Mouse (Mus musculus): ENCODE data around the gene Apobec3.
"Not testable (repeated sequence)": the region's sequence is repeated elsewhere in the genome, so short reads cannot be mapped to it uniquely, and the experiment has no call there.

Gene Apobec3

DNA sequence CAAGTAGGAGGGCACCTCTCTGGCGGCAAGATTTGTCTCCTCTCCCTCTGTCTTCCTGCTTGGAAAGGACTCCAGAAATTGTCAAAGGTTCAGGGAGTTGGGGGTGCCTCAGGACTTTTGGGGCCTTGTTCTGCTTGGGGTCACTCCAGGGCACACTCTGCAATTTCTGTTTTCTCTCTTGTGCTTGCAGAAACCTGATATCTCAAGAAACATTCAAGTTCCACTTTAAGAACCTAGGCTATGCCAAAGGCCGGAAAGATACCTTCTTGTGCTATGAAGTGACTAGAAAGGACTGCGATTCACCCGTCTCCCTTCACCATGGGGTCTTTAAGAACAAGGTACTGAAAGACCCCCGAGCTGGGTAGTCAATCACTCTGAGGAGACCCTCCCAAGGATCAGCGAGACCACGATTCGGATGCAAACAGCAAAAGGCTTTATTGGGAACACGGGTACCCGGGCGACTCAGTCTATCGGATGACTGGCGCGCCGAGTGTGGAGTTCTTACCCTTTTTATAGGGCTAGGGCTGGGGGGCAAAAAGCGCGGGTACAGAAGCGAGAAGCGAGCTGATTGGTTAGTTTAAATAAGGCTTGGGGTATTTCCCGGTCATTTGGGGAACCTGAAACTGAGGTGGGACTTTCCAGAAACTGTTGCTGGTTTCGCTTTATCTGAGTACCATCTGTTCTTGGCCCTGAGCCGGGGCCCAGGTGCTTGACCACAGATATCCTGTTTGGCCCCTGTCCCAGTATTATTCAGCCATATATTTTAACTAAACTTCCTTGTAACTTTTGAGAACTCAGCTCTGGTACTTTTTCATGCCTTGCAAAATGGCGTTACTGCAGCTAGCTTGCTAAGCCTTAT, 4.0 kb downstream of the Apobec3 start:
- peak; percentile 80 for DNase-seq (ENCODE audit: low read depth)

DNA sequence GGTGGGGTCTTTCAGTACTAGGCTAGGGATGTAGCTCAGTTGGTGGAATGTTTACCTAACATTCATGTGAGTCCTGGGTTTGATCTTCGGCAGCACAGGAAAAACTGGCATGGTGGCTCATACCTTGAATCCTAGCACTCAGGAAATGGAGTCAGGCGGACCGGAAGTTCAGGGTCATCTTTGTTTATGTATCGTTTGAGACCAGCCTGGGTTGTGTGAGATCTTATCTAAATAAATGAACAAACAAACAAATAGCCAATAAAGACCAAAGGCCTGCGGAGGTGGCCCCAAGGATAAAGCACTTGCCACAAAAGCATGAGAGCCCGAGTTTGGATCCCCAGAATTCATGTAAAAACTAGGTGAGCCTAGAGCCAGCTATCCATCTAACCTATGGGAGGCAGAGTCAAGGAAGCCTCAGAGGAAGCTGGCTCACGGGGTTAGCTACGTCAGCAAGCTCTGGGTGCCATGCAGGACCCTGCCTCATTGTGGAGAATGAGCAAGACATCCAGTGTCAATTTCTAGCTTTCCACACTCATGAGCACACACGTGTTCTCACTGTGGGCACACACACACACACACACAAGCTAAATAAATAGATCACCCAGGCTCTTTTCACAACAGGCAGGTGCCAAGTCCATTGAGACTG, 4.7 kb downstream of the Apobec3 start:
- DNase-seq (ENCODE audit: low read depth) = peak; percentile 84

DNA sequence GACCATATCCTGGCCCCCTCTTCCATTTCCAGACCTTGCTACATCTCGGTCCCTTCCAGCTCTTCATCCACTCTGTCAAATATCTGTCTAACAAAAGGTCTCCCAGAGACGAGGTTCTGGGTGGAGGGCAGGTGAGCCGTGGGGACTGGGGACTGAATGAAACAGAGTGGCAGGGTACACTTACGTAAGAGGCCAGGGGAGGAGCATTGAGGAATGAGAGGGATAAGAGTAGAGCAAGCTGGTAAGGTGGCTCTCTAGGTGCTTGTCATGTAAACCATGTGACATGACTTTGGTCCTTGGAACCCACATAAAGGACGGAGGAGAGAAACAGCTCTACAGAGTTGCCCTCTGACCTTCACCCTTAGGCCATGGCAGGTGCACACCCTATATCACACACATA, 7.5 kb downstream of the Apobec3 start:
- DNase-seq (ENCODE audit: low read depth) = peak; percentile 53

DNA sequence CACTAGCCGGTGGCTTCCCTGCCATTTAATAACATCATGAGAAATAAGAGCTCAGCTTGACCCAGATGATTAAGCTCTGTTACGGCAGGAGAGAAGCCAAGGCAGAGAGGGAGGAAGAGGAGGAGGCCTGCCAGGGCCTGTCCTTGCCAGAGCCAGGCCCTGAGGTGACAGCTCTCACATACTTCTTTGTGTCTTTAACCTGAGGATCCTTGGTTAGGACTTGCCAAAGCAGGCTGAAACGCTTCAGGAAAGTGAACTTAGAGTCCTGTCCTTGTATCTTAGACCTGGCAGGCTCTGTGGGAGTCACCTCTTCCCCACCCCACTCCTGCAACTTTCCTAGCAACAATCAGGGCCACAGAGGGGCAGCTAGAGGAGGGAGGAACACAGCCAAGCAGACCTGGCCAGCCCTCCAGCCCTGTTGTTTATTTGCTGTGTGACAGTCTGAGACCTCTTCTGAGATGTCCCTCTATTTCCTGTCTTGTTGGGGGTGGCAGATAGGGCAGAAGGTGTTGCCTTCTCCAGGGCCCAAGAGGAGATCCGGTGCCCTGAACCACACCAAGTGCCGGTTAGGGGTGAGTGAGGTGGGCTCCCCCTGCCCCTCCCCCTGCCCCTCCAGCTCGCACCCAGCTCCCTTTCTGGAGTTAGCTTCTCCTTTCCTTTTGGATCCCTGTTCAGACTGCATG, 8.5 kb downstream of the Apobec3 start:
- DNase-seq (ENCODE audit: low read depth) = peak; percentile 79

DNA sequence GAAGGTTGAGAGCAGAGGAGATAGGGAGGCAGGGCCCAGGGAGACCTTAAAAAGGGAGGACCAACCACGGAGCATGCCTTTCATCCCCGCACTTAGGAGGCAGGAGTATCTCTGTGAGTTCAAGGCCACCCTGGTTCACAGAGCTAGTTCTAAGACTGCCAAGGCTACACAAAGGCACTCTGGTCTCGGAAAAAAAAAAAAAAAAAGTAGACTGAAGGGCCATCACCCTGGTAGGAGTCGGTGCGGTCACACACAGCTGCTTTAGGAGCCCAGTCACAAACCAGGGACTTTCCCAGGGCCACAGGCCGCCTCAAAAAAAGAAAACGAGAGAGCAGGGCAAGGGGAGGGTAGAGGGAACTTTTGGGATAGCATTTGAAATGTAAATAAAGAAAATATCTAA, 9.3 kb downstream of the Apobec3 start:
- peak; percentile 90 for DNase-seq (ENCODE audit: low read depth)

DNA sequence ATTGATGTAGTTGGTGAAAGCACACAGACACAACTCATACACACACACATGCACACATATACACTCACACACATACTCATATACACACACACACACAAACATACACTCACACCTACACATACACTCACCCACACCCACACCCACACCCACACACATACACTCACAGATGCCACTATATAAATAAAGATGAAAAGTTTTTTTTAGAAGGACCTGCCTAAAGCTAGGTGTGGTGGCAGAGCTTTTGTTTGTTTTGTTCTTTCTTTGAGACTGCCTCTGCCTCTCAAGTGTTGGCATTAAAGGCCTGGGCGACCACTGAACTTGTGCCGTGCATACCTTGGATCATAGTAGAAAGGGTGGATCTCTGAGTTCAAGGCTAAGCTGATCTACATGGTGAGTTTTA, 9.9 kb downstream of the Apobec3 start:
- no peak for DNase-seq (ENCODE audit: low read depth)

DNA sequence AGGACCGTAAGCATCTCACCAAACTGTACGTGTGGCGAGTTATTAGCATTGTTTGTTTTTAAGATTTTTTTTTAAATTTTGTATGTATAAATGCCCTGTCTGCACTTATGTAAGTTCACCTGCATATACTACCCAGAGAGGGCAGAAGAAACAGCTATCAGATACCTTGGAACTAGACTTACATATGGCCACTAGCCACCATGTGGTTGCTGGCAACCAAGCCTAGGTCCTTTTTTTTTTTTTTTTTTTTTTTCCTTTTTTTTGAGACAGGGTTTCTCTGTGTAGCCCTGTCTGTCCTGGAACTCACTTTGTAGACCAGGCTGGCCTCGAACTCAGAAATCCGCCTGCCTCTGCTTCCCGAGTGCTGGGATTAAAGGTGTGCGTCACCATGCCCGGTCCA, 11.6 kb downstream of the Apobec3 start:
- not testable (repeated sequence) for DNase-seq (ENCODE audit: low read depth)

DNA sequence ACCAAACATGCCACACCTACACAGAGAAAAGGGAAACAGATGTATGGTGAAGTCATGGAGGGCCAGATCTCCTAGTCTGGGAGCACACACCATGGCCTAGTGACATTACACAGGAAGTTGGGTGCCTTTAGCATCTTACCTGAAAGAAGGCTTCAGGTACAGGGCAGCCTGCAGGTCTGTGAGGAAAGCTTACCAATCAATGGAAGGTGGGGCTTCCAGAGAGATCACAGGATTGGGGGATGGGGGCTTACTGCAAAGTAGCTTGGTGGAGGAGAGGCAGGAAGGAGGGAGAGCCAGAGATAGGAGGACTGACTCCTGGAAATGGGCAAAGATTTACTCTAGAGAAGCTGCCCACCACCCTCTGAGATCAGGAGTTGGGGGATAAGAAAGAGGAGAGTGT, 12.5 kb downstream of the Apobec3 start:
- no peak for DNase-seq (ENCODE audit: low read depth)

DNA sequence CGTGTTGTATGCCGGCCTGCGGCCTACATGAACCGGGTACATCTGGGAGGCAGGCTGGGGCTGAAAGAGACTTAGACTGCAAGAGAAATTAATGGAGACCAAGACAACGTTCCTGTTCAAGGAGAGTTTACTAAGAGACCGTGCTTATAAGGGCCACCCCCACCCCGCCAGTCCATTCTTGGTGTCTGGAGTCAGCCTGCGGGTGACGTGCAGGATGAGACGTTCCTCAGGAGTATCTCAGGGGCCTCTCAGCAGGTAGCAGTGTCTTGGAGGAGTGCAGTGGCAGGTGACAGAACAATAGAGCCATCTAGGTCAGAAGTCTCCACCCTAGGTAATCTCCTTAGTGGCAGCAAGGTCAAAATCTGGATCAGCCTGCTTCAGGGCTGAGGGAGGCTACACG, 13.2 kb downstream of the Apobec3 start:
- not testable (repeated sequence) for DNase-seq (ENCODE audit: low read depth)

DNA sequence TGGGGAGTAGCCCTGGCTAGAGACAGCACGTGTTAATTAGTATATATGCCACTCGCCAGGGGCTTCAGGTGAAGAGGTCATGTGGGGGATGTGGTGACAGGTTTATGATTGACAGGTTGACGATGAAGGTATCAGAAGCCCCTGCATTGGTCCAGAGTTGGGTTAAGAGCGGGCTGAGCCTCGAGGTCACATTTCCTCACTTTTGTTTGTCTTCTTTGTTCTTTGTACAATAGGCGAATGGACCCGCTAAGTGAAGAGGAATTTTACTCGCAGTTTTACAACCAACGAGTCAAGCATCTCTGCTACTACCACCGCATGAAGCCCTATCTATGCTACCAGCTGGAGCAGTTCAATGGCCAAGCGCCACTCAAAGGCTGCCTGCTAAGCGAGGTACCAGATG, 13.8 kb downstream of the Apobec3 start:
- DNase-seq (ENCODE audit: low read depth) = no peak

DNA sequence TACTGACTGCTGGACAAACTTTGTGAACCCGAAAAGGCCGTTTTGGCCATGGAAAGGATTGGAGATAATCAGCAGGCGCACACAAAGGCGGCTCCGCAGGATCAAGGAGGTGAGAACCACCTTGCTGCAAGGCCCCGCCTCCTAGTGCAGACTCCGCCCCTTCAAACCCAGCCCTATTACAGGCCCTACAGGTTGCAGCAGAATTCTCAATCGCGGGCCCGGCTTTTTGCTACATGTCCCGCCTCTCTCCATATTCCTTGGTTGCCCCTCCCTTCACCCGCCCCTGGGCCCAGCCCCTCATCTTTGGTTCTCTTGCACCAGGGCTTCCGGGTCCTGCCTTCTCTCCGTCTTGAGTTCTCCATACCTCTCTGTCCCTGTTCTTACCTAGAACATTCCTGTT, 15.4 kb downstream of the Apobec3 start:
- peak; percentile 32 for DNase-seq (ENCODE audit: low read depth)

DNA sequence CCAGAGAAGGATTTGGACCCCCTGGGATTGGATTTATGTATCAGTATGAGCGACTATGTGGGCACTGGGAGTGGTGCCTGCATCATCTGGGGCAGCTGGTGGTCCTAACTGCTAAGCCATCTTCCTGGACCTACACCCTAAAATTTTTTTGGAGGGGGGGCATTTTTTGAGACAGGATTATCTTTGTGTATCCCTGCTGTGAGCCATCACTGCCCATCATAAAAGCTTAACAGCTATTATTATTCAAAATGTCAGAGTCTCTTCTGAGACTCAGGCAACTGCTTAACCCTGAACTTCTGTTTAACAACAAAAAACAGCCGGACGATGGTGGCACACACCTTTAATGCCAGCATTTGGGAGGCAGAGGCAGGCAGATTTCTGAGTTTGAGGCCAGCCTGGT, 17.5 kb downstream of the Apobec3 start:
- not testable (repeated sequence) for DNase-seq (ENCODE audit: low read depth)

DNA sequence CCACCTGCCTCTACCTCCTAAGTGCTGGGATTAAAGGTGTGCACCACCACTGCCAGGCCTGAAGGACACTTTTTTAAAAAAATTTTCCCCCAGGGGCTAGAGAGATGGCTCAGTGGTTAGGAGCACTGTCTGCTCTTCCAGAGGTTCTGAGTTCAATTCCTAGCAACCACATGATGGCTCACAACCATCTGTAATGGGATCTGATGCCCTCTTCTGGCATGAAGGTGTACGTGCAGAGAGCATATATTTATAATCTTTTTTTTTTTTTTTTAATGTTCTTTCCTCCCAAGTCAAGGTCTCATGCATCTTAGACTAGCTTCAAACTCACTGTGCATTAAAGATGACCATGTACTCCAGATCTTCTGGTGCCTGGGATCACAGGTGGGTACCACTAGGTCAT, 19.4 kb downstream of the Apobec3 start:
- DNase-seq (ENCODE audit: low read depth) = peak; percentile 31

DNA sequence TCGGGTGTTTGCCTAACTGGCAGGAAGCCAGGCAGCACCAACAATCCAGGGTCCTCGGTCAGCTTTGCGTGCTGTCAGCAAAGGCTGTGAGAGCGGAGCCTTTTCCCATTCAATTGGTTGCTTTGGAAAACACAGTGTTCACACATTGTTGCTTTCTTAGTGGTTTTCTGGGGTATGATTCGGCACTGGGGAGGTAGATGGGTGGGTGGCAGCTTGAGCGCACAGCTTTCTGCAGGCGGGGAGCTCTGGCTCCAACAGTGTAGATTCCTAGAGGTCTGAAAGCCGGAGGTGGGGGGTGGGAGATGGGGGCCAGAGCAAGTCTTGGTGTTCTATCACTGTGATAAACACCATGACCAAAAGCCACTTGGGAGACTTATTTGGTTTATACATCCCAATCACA, 19.9 kb downstream of the Apobec3 start:
- no peak for DNase-seq (ENCODE audit: low read depth)

DNA sequence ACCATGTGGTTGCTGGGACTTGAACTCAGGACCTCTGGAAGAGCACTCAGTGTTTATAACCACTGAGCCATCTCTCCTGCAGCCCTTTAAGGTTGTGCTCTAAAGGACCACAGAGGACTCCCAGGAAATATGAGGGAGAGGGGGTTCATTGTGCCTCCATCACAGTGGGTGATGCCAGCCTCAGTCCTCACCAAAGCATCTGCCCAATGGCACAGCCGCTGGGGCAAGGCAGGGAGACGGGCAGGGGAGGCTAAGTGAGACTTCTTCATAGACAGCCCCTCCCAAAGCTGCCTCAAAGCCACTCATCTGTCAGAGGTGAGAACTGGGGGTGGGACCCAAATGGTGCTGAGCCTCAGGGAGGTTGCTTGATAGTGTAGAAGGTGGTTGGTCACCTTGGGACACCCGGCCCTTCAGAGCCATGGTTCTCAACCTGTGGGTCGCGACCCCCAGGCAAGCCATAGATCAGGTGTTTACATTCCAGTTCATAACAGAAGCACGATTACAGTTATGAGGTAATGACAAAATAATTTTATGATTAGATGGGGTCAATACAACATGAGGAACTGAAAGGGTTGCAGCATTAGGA, 22.4 kb downstream of the Apobec3 start:
- DNase-seq (ENCODE audit: low read depth) = no peak

DNA sequence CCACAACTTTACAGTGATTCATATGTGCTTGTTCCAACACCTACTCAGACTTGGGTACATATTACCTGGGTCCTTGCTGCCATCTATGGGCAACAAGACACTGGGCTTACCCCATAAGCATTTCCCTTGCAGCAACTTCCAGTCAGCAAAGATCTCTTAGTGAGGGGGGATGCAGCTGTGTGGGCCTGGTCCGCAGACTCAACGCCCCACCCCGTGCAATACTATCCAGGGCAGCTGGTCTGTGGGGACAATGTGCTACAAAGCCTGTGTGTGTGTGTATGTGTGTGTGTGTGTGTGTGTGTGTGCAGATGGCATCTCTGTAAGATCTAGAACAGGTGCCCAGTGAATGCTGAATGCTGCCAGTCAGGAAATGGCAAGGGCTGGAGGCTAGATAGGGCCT, 22.9 kb downstream of the Apobec3 start:
- peak; percentile 70 for DNase-seq (ENCODE audit: low read depth)

DNA sequence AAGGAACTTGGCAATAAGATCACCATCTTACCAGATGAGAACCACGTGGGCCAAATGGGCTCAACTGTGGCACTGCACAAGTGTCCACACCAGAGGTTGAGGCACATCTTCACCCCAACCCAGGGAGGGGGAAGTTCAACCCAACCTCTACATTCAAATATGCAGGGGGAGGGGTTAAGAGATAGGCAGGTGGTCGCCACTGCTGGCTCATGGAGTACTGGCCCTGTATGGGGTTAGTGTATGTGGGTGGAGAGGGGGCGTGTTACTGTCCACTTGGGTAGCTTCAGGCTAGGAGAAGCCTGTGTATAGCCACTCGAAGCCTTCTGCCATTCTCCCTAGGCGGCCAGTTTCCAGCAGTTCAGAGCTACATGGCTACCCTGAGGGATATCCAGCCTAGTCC, 24.7 kb downstream of the Apobec3 start:
- peak; percentile 23 for DNase-seq (ENCODE audit: low read depth)

DNA sequence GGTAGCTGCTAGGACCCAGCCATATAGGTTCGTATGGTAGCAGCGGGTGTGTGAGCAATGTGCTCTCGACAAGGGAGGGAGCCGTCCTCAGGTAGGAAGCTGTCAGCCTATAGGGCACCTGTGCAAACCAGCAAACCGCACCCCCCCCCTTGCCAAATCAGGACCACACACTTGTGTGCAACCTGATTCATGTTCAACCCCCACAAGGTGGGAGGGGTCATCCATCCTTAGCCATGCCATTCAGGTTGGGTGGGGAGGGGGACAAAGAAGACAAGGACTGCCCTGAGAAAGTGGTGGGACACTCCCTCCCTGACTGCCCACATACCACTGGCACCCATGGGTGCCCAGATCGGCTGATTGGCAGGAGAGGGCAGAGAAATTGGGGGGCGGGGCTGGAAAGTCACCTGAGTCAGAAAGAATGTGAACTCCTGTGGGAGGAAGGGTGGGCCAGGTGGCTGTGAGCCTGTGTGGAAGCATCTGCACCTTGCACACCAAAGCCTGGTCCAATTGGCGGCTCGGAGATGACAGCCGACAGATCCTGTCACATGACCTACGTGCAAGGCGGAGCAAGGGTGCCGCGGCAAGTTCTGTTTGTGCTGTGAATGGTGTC, 25.8 kb downstream of the Apobec3 start:
- DNase-seq (ENCODE audit: low read depth) = peak; percentile 42

DNA sequence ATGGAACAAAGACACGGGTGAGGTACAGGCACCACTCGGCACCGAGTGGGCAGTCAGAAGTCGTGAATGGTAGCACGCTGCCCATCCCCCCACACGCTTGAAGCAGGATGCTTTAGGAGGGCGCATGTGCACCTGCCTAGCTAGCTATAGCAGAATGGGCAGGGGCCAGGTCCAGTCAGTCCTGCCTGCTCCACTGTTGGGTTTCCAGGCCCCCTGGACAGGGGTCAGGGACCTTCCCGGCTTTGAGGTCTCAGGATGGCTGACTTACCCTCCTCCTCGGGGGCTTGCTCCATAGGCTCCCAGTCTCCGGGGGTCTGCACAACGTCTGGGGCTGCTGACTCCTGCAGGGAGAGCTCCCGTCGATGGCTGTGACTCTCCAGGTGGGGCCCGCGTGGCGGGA, 27.0 kb downstream of the Apobec3 start:
- no peak for DNase-seq (ENCODE audit: low read depth)

DNA sequence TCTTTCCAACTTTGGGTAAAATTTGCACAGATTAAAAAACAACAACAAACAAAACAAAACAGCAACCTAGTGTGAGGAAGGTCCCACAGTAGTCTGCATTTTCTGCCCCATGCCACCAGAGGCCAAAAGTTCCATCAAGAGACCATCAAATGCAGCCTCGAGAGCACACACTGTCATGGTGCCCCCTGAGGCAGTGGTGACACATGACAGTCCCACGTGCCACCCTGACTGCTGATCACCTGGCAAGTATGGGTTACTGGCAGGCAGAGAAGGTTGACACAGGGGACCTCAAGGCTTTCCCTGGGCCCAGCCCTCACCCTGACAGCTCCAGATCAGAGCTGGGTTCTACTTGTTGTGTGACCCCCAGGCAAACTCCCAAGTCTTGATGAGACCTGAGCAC, 28.3 kb downstream of the Apobec3 start:
- peak; percentile 49 for DNase-seq (ENCODE audit: low read depth)

DNA sequence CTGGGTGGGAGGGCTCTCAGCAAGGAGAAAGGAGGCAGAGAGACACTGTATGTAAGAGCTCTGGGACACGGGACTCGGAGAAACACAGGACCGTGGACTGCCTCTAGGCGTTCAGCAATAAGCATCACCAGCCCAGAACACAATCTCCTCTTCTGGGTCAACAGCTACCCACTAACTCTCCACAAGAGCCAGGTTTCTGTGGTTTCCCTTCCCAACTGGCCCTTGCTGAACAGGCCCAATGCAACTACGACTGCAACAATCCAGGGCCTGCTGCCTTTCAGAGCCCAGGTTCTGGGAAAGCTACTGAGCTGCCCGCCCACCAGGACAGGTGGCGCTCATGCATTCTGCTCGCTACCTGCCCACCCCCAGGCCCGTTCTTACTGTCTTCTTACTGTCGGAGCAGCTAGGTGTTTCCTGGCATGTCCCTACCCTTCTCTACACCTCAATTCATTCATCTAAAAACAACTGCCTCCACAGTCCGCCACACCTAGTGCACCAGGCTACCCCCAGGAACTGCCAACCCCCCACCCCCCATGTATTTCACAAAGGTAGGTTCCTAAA, 35.5 kb downstream of the Apobec3 start:
- no peak for DNase-seq (ENCODE audit: low read depth)

DNA sequence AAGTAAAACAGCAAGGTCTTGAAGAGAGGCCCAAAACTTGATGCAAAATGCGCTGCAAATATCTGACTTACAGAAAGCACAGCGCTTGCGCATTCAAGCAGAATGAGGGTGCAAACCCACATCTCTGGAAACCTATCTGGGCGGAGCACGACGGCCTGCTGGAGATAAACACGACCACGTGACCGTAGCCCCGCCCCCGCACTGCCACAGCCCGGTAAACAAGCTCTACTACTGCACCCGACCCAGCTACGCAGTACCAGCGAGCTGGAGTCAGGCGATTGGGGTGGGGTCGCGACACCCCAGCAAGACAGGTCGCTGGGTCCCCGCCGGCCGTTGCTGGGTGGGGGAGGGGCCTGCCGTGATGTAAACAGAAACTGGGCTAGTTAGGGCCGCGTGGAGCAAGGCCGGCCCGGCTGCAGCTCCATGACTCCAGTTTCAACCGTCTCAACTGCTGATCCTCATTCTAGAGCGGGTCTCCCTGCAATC, 36.2 kb downstream of the Apobec3 start:
- peak; percentile 98 for DNase-seq (ENCODE audit: low read depth)

All from induced T-regulatory cell, adult 2 months (primary cell).